Mouse (Mus musculus): ENCODE data around the gene Cd81. TPM values are rescaled to one million over a fixed set of nuclear protein-coding genes. Genes with fewer than 3 reads are reported as not detected.

The Cd81 gene
- polyA plus RNA-seq, 1 experiment from 2014 or later = 411 TPM

GRCm38 (mm10) chr7:143042897-143043300 lies 9.6 kb upstream of the Cd81 start:
- peaks cover 13% of the 10 kb centered on the region for H3K4me1 ChIP-seq (replicated peaks)
- peaks cover 14% of the 10 kb centered on the region for H3K27me3 ChIP-seq (replicated peaks)
- no peak for ATAC-seq
- no peaks in the 10 kb centered on the region for H3K36me3 ChIP-seq
- no peak overlapping the region for H3K9ac ChIP-seq
- no peak overlapping the region for H3K4me3 ChIP-seq (replicated peaks)
- no peak overlapping the region for H3K27ac ChIP-seq
- H3K4me2 ChIP-seq (replicated peaks) = no peak overlapping the region
- H3K9me3 ChIP-seq = no peaks in the 10 kb centered on the region
- 74% methylated on average over 3 of the region's 3 CpGs for WGBS

DNA sequence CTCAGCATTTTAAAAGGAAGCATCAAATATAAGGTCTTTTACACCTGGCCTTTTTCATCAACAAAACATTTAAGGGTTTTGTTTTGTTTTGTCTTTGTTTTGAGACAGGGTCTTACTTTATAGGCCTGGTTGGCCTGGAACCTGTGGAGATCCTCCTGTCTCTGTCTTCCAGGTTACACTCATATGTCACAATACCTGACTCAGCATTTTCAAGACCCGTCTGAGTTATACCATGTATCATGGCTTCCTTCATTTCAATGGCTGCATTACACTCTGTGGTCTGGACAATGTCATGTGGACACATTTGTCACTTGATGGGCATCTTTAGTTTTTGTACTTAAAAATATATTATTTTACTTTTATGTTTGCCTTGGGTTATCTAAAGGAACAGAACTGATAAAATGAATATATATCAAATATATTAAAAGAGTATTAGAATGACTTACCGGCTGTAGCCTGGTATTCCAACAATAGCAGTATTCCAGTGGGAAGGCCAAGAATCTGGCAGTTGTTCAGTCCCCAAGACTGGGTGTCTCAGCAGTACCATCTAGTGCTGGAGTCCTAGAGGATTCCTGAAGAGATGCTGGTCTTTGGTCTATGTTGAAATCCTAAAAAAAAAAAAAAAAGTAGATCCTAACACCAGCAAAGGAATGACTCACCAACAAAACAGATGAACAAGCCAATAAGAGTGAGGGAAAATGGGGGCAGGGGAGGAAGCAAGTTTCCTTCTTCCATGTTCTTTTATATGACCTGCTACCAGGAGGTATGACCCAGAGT lies 8.3 kb upstream of the Cd81 start:
- WGBS = 91% methylated on average over 2 of the region's 2 CpGs
- ATAC-seq = no peak
- H3K9ac ChIP-seq = no peak overlapping the region
- no peak overlapping the region for H3K4me3 ChIP-seq (replicated peaks)
- peaks cover 13% of the 10 kb centered on the region for H3K4me1 ChIP-seq (replicated peaks)
- H3K4me2 ChIP-seq (replicated peaks) = no peak overlapping the region
- H3K27ac ChIP-seq = no peak overlapping the region
- no peaks in the 10 kb centered on the region for H3K9me3 ChIP-seq
- H3K36me3 ChIP-seq = no peaks in the 10 kb centered on the region
- peaks cover 14% of the 10 kb centered on the region for H3K27me3 ChIP-seq (replicated peaks)

DNA sequence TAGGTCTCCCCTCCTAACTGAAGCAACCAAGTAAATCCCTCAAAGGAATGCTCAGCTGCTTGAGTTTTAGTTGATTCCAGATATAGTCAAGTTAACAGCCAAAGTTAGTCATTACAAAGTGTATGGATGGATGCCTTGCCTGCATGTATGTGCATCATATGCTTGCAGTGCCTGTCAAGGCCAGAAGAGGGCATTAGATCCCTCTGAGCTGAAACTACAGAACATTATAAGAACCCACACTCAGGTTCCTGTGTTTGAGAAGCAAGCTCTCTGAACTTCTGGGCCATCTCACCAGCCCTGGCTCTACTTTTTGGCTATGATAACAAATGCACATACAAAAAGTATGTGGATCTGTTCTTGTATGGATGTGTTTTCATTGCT lies 7.7 kb upstream of the Cd81 start:
- Histone ChIP-seq H3K9me3 (no peaks in the 10 kb centered on the region), H3K4me2 (replicated peaks) (no peak overlapping the region), H3K4me3 (replicated peaks) (no peak overlapping the region), H3K27me3 (replicated peaks) (peaks cover 14% of the 10 kb centered on the region), H3K27ac (no peak overlapping the region), H3K4me1 (replicated peaks) (peaks cover 13% of the 10 kb centered on the region), H3K36me3 (no peaks in the 10 kb centered on the region), H3K9ac (no peak overlapping the region)
- no peak for ATAC-seq

- H3K9ac ChIP-seq = no peak overlapping the region
- H3K27ac ChIP-seq = no peak overlapping the region
- WGBS = 70% methylated on average over 7 of the region's 7 CpGs
- H3K27me3 ChIP-seq (replicated peaks) = peaks cover 5% of the 10 kb centered on the region; the same call in 1 of the 2 replicates
- peaks cover 12% of the 10 kb centered on the region for H3K4me1 ChIP-seq (replicated peaks)
- no peak overlapping the region for H3K4me3 ChIP-seq (replicated peaks)
- no peak overlapping the region for H3K4me2 ChIP-seq (replicated peaks)
- no peak for ATAC-seq
- H3K36me3 ChIP-seq = no peaks in the 10 kb centered on the region
- H3K9me3 ChIP-seq = no peaks in the 10 kb centered on the region
Measured at GRCm38 (mm10) chr7:143046358-143046757, 6.2 kb upstream of the Cd81 start.

GRCm38 (mm10) chr7:143049331-143049730 lies 3.2 kb upstream of the Cd81 start:
- Histone ChIP-seq H3K4me2 (replicated peaks) (no peak overlapping the region), H3K4me3 (replicated peaks) (no peak overlapping the region), H3K9ac (no peak overlapping the region), H3K27me3 (replicated peaks) (no peaks in the 10 kb centered on the region), H3K9me3 (no peaks in the 10 kb centered on the region), H3K27ac (no peak overlapping the region), H3K4me1 (replicated peaks) (peaks cover 10% of the 10 kb centered on the region), H3K36me3 (no peaks in the 10 kb centered on the region)
- ATAC-seq = no peak
- WGBS = 82% methylated on average over 3 of the region's 3 CpGs

- ATAC-seq = no peak
- WGBS = 93% methylated on average over 3 of the region's 3 CpGs
- Histone ChIP-seq H3K9ac (no peak overlapping the region), H3K9me3 (no peaks in the 10 kb centered on the region), H3K36me3 (0 out of 2 replicates have a peak, but pooled peaks cover 3% of the 10 kb centered on the region), H3K4me1 (replicated peaks) (peaks cover 18% of the 10 kb centered on the region), H3K4me2 (replicated peaks) (no peak overlapping the region), H3K4me3 (replicated peaks) (no peak overlapping the region), H3K27ac (no peak overlapping the region), H3K27me3 (replicated peaks) (no peaks in the 10 kb centered on the region)
Measured at GRCm38 (mm10) chr7:143049841-143050816, 2.4 kb upstream of the Cd81 start.

- 61% methylated on average over 2 of the region's 2 CpGs for WGBS
- Histone ChIP-seq H3K4me1 (replicated peaks) (peaks cover 30% of the 10 kb centered on the region), H3K36me3 (0 out of 2 replicates have a peak, but pooled peaks cover 3% of the 10 kb centered on the region), H3K4me3 (replicated peaks) (no peak overlapping the region), H3K9me3 (no peaks in the 10 kb centered on the region), H3K27ac (no peak overlapping the region), H3K4me2 (replicated peaks) (no peak overlapping the region), H3K27me3 (replicated peaks) (no peaks in the 10 kb centered on the region), H3K9ac (no peak overlapping the region)
- no peak for ATAC-seq
Measured at GRCm38 (mm10) chr7:143051316-143051715, 1.2 kb upstream of the Cd81 start.

DNA sequence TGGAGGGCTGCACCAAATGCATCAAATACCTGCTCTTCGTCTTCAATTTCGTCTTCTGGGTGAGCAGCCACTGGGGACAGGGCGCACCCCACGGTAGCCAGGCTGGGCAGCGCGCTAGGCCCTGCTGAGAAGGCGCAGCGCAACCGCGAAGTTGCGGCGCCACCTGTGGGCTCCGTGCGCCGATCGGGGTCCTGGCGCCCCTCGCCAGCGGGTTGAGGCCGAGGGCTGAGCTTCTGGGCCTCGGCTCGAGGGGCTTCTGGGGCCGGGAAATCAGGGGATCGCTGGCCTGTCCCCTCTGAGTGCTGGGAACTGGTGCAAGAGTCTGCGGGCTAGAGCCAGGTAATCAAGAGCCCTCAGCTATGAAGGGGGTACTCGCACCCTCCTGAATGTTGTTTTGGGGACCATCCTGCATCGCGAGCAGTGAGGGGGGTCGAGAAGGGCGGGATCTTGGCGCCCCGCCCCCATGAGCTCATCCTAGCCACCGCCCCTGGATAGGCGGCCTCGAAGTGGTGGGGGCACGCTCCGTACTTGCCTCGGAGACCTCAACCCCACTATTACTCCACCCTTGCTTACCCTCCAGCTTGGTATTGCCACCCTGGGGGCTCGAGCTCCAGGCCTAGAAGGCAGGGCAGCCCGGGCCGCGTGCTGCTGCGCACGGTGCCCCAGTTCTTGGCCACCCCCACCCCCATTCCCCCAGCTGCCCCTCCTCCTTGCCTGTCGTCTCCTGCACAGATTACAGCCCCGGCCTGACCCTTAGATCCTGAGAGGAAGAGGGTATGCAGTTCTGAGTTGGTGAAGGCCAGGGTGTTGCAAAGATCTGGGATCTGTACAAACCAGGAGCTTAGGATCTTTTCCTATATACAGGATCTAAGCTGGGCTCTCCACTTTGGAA lies 715 bp downstream of the Cd81 start:
- Histone ChIP-seq H3K9ac (peak overlapping the region; percentile 97), H3K4me1 (replicated peaks) (peaks cover 47% of the 10 kb centered on the region), H3K36me3 (0 out of 2 replicates have a peak, but pooled peaks cover 3% of the 10 kb centered on the region), H3K9me3 (no peaks in the 10 kb centered on the region), H3K27ac (peak overlapping the region; percentile 96), H3K27me3 (replicated peaks) (no peaks in the 10 kb centered on the region), H3K4me3 (replicated peaks) (peak overlapping the region; percentile 89), H3K4me2 (replicated peaks) (peak overlapping the region; percentile 83)
- under 1% methylated on average over 46 of the region's 46 CpGs for WGBS
- ATAC-seq = peak; percentile 63

GRCm38 (mm10) chr7:143053961-143054611 lies 1.5 kb downstream of the Cd81 start:
- 0 out of 2 replicates have a peak, but pooled peaks have one; percentile 13 for ATAC-seq

GRCm38 (mm10) chr7:143054612-143054965 lies 2.0 kb downstream of the Cd81 start:
- no peaks in the 10 kb centered on the region for H3K27me3 ChIP-seq (replicated peaks)
- H3K4me1 ChIP-seq (replicated peaks) = peaks cover 60% of the 10 kb centered on the region
- H3K36me3 ChIP-seq = 0 out of 2 replicates have a peak, but pooled peaks cover 3% of the 10 kb centered on the region
- peak overlapping the region; percentile 89 for H3K4me3 ChIP-seq (replicated peaks)
- ATAC-seq = no peak
- 48% methylated on average over 3 of the region's 3 CpGs for WGBS
- H3K27ac ChIP-seq = peak overlapping the region; percentile 17; the same call in 1 of the 2 replicates
- peak overlapping the region; percentile 83 for H3K4me2 ChIP-seq (replicated peaks)
- H3K9me3 ChIP-seq = no peaks in the 10 kb centered on the region
- H3K9ac ChIP-seq = peak overlapping the region; percentile 97

More at GRCm38 (mm10) chr7:143053961-143054611, 1.5 kb downstream of the Cd81 start:
- Histone ChIP-seq H3K4me1 (replicated peaks) (peaks cover 56% of the 10 kb centered on the region), H3K9me3 (no peaks in the 10 kb centered on the region), H3K9ac (peak overlapping the region; percentile 97), H3K27ac (peak overlapping the region; percentile 96; the same call in 1 of the 2 replicates), H3K27me3 (replicated peaks) (no peaks in the 10 kb centered on the region), H3K4me3 (replicated peaks) (peak overlapping the region; percentile 89), H3K36me3 (0 out of 2 replicates have a peak, but pooled peaks cover 3% of the 10 kb centered on the region), H3K4me2 (replicated peaks) (peak overlapping the region; percentile 83)
- WGBS = 26% methylated on average over 11 of the region's 11 CpGs

DNA sequence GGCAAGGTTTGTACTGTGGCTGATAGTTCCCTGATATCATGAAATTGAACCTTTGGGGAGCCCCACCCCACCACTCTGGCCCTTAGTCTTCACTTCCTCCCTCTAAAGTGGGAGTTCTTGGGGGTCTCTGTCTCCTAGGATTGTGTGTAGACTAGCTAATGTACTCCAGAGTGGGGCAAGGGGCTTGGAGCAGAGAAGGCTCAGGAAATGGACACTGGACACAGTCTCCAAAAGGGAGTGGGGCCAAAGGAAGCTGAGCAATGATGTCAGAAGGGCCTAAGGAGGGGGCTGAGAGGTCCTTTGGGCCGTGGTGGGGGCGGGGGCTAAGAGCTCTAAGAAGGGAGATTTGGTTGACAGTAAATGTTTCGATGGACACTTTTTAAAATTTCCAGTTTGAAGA lies 2.5 kb downstream of the Cd81 start:
- H3K27me3 ChIP-seq (replicated peaks) = no peaks in the 10 kb centered on the region
- 70% methylated on average over 3 of the region's 3 CpGs for WGBS

More for the DNA sequence above, 2.5 kb downstream of the Cd81 start:
- H3K4me3 ChIP-seq (replicated peaks) = peak overlapping the region; percentile 89
- 0 out of 2 replicates have a peak, but pooled peaks cover 3% of the 10 kb centered on the region for H3K36me3 ChIP-seq
- H3K4me1 ChIP-seq (replicated peaks) = peaks cover 60% of the 10 kb centered on the region
- peak overlapping the region; percentile 97 for H3K9ac ChIP-seq
- peak overlapping the region; percentile 17; the same call in 1 of the 2 replicates for H3K27ac ChIP-seq
- peak overlapping the region; percentile 83 for H3K4me2 ChIP-seq (replicated peaks)
- ATAC-seq = no peak
- H3K9me3 ChIP-seq = no peaks in the 10 kb centered on the region

All from intestine, embryonic 15.5 days (tissue).